Mouse (Mus musculus): ENCODE results near the gene Tepp.

The Tepp gene

GRCm38 (mm10) chr8:95310342-95310970 lies at the start of gene Tepp:
Gene Tepp (plus strand): TSS chr8:95310566.
- no peak for DNase-seq (ENCODE audit: inconsistent age in 2 of 2, low spot score in 1 of 2)

GRCm38 (mm10) chr8:95262181-95262580 lies 48.2 kb upstream of the Tepp start:
- DNase-seq (ENCODE audit: inconsistent age in 2 of 2, low spot score in 1 of 2) = no peak

- DNase-seq (ENCODE audit: inconsistent age in 2 of 2, low spot score in 1 of 2) = no peak
These were observed 39.9 kb upstream of the Tepp start for GRCm38 (mm10) chr8:95270501-95270900.

GRCm38 (mm10) chr8:95271841-95272240 lies 38.5 kb upstream of the Tepp start:
- DNase-seq (ENCODE audit: inconsistent age in 2 of 2, low spot score in 1 of 2) = no peak

- peak in 1 of 2 experiments; percentile 33 for DNase-seq (ENCODE audit: inconsistent age in 2 of 2, low spot score in 1 of 2)
These were observed 37.5 kb upstream of the Tepp start for GRCm38 (mm10) chr8:95272871-95273270.

GRCm38 (mm10) chr8:95281493-95281892 lies 28.9 kb upstream of the Tepp start:
- DNase-seq (ENCODE audit: inconsistent age in 2 of 2, low spot score in 1 of 2) = no peak

GRCm38 (mm10) chr8:95289066-95289650 lies 21.2 kb upstream of the Tepp start:
- DNase-seq (ENCODE audit: inconsistent age in 2 of 2, low spot score in 1 of 2) = no peak

- peak; percentile 78 to 89 for DNase-seq (ENCODE audit: inconsistent age in 2 of 2, low spot score in 1 of 2)
These were observed 17.2 kb upstream of the Tepp start for GRCm38 (mm10) chr8:95293172-95293571.

GRCm38 (mm10) chr8:95293891-95294290 lies 16.5 kb upstream of the Tepp start:
- peak in 1 of 2 experiments; percentile 59 for DNase-seq (ENCODE audit: inconsistent age in 2 of 2, low spot score in 1 of 2)

GRCm38 (mm10) chr8:95302410-95302809 lies 8.0 kb upstream of the Tepp start:
- DNase-seq (ENCODE audit: inconsistent age in 2 of 2, low spot score in 1 of 2) = peak in 1 of 2 experiments; percentile 73

GRCm38 (mm10) chr8:95305526-95305925 lies 4.8 kb upstream of the Tepp start:
- DNase-seq (ENCODE audit: inconsistent age in 2 of 2, low spot score in 1 of 2) = peak; percentile 62 to 65

- DNase-seq (ENCODE audit: inconsistent age in 2 of 2, low spot score in 1 of 2) = no peak
These were observed 3.9 kb upstream of the Tepp start, which contains the start of gene Cngb1 for GRCm38 (mm10) chr8:95306431-95306830. Gene Cngb1 (minus strand): TSS chr8:95306585.

GRCm38 (mm10) chr8:95312836-95313235 lies 2.5 kb downstream of the Tepp start:
- DNase-seq (ENCODE audit: inconsistent age in 2 of 2, low spot score in 1 of 2) = peak; percentile 78 to 85

GRCm38 (mm10) chr8:95313857-95314256 lies 3.5 kb downstream of the Tepp start:
- DNase-seq (ENCODE audit: inconsistent age in 2 of 2, low spot score in 1 of 2) = peak in 1 of 2 experiments; percentile 64

GRCm38 (mm10) chr8:95314707-95315106 lies 4.3 kb downstream of the Tepp start:
- DNase-seq (ENCODE audit: inconsistent age in 2 of 2, low spot score in 1 of 2) = peak; percentile 60 to 83

- no peak for DNase-seq (ENCODE audit: inconsistent age in 2 of 2, low spot score in 1 of 2)
These were observed 5.0 kb downstream of the Tepp start for GRCm38 (mm10) chr8:95315350-95315749.

- peak; percentile 73 to 87 for DNase-seq (ENCODE audit: inconsistent age in 2 of 2, low spot score in 1 of 2)
These were observed 10.1 kb downstream of the Tepp start for GRCm38 (mm10) chr8:95320224-95321139.

GRCm38 (mm10) chr8:95323201-95323600 lies 12.8 kb downstream of the Tepp start:
- no peak for DNase-seq (ENCODE audit: inconsistent age in 2 of 2, low spot score in 1 of 2)

GRCm38 (mm10) chr8:95324646-95325045 lies 14.3 kb downstream of the Tepp start:
- no peak for DNase-seq (ENCODE audit: inconsistent age in 2 of 2, low spot score in 1 of 2)

- no peak for DNase-seq (ENCODE audit: inconsistent age in 2 of 2, low spot score in 1 of 2)
These were observed 16.5 kb downstream of the Tepp start for GRCm38 (mm10) chr8:95326822-95327221.

- no peak for DNase-seq (ENCODE audit: inconsistent age in 2 of 2, low spot score in 1 of 2)
These were observed 17.6 kb downstream of the Tepp start for GRCm38 (mm10) chr8:95327866-95328465.
